Mouse (Mus musculus): ENCODE measurements around the gene Mbd5. TPM values are rescaled to one million over a fixed set of nuclear protein-coding genes. Genes with fewer than 3 reads are reported as not detected.

Mbd5 gene
- polyA plus RNA-seq, 1 experiment from 2014 or later: 5.5 TPM

- 87% methylated on average over 3 of the region's 3 CpGs for WGBS (ENCODE audit: insufficient replicate concordance)
Measured at GRCm38 (mm10) chr2:49040481-49040880, 91.2 kb downstream of the Mbd5 start.

GRCm38 (mm10) chr2:49050030-49050429 lies 100.7 kb downstream of the Mbd5 start:
- no peak overlapping the region for H3K4me2 ChIP-seq
- no peak for ATAC-seq (ENCODE audit: low read depth)
- H3K9ac ChIP-seq: no peak overlapping the region

More at GRCm38 (mm10) chr2:49040481-49040880, 91.2 kb downstream of the Mbd5 start:
- H3K27me3 ChIP-seq: no peaks in the 10 kb centered on the region
- no peak overlapping the region for H3K4me2 ChIP-seq
- no peak overlapping the region for H3K27ac ChIP-seq
- DNase-seq: no peak
- H3K4me3 ChIP-seq (replicated peaks): no peak overlapping the region
- H3K36me3 ChIP-seq: no peaks in the 10 kb centered on the region
- no peaks in the 10 kb centered on the region for H3K4me1 ChIP-seq (replicated peaks)
- no peak overlapping the region for H3K9ac ChIP-seq
- no peak for ATAC-seq (ENCODE audit: low read depth)
- H3K9me3 ChIP-seq (replicated peaks): 0 out of 2 replicates have a peak, but pooled peaks cover 3% of the 10 kb centered on the region

GRCm38 (mm10) chr2:49067886-49068285 lies 118.6 kb downstream of the Mbd5 start:
- Histone ChIP-seq H3K36me3 (no peaks in the 10 kb centered on the region), H3K4me1 (replicated peaks) (no peaks in the 10 kb centered on the region), H3K27me3 (no peaks in the 10 kb centered on the region), H3K4me2 (no peak overlapping the region), H3K27ac (no peak overlapping the region), H3K4me3 (replicated peaks) (no peak overlapping the region), H3K9ac (no peak overlapping the region), H3K9me3 (replicated peaks) (no peaks in the 10 kb centered on the region)
- ATAC-seq (ENCODE audit: low read depth) (no peak), DNase-seq (no peak)

More at GRCm38 (mm10) chr2:49050030-49050429, 100.7 kb downstream of the Mbd5 start:
- H3K36me3 ChIP-seq: no peaks in the 10 kb centered on the region
- no peaks in the 10 kb centered on the region for H3K4me1 ChIP-seq (replicated peaks)
- H3K27me3 ChIP-seq: no peaks in the 10 kb centered on the region
- H3K27ac ChIP-seq: no peak overlapping the region
- H3K9me3 ChIP-seq (replicated peaks): no peaks in the 10 kb centered on the region
- no peak for DNase-seq
- no peak overlapping the region for H3K4me3 ChIP-seq (replicated peaks)
- WGBS (ENCODE audit: insufficient replicate concordance): 75% methylated on average over 4 of the region's 4 CpGs

- Histone ChIP-seq H3K27ac (no peak overlapping the region), H3K4me1 (replicated peaks) (no peaks in the 10 kb centered on the region), H3K4me3 (replicated peaks) (no peak overlapping the region), H3K36me3 (no peaks in the 10 kb centered on the region), H3K9me3 (replicated peaks) (no peaks in the 10 kb centered on the region), H3K4me2 (no peak overlapping the region), H3K9ac (no peak overlapping the region), H3K27me3 (no peaks in the 10 kb centered on the region)
- ATAC-seq (ENCODE audit: low read depth) (no peak), DNase-seq (no peak)
- WGBS (ENCODE audit: insufficient replicate concordance): 40% methylated on average over 4 of the region's 4 CpGs
Measured at GRCm38 (mm10) chr2:49084966-49085365, 135.7 kb downstream of the Mbd5 start.

GRCm38 (mm10) chr2:49090771-49091170 lies 141.5 kb downstream of the Mbd5 start:
- Histone ChIP-seq H3K27me3 (no peaks in the 10 kb centered on the region), H3K36me3 (no peaks in the 10 kb centered on the region), H3K9me3 (replicated peaks) (no peaks in the 10 kb centered on the region), H3K27ac (no peak overlapping the region), H3K4me3 (replicated peaks) (no peak overlapping the region), H3K4me2 (no peak overlapping the region), H3K4me1 (replicated peaks) (no peaks in the 10 kb centered on the region), H3K9ac (no peak overlapping the region)
- ATAC-seq (ENCODE audit: low read depth) (no peak), DNase-seq (no peak)
- 81% methylated on average over 4 of the region's 4 CpGs for WGBS (ENCODE audit: insufficient replicate concordance)

- Histone ChIP-seq H3K27ac (no peak overlapping the region), H3K4me2 (no peak overlapping the region), H3K9me3 (replicated peaks) (no peaks in the 10 kb centered on the region), H3K27me3 (no peaks in the 10 kb centered on the region), H3K4me3 (replicated peaks) (no peak overlapping the region), H3K36me3 (peaks cover 5% of the 10 kb centered on the region; the same call in 1 of the 2 replicates), H3K4me1 (replicated peaks) (no peaks in the 10 kb centered on the region), H3K9ac (no peak overlapping the region)
- DNase-seq: no peak
- no peak for ATAC-seq (ENCODE audit: low read depth)
Measured at GRCm38 (mm10) chr2:49096765-49097164, 147.5 kb downstream of the Mbd5 start.

- no peak overlapping the region for H3K4me3 ChIP-seq (replicated peaks)
- H3K27ac ChIP-seq: no peak overlapping the region
- H3K9me3 ChIP-seq (replicated peaks): no peaks in the 10 kb centered on the region
- no peak overlapping the region for H3K9ac ChIP-seq
- no peak overlapping the region for H3K4me2 ChIP-seq
- no peaks in the 10 kb centered on the region for H3K4me1 ChIP-seq (replicated peaks)
- no peaks in the 10 kb centered on the region for H3K27me3 ChIP-seq
- ATAC-seq (ENCODE audit: low read depth) (no peak), DNase-seq (no peak)
- H3K36me3 ChIP-seq: 0 out of 2 replicates have a peak, but pooled peaks cover 6% of the 10 kb centered on the region
Measured at GRCm38 (mm10) chr2:49108906-49109305, 159.6 kb downstream of the Mbd5 start.

- H3K36me3 ChIP-seq: no peaks in the 10 kb centered on the region
- no peaks in the 10 kb centered on the region for H3K4me1 ChIP-seq (replicated peaks)
- WGBS (ENCODE audit: insufficient replicate concordance): 78% methylated on average over 6 of the region's 6 CpGs
- DNase-seq (no peak), ATAC-seq (ENCODE audit: low read depth) (no peak)
- no peaks in the 10 kb centered on the region for H3K9me3 ChIP-seq (replicated peaks)
- H3K27ac ChIP-seq: no peak overlapping the region
- no peak overlapping the region for H3K9ac ChIP-seq
- no peak overlapping the region for H3K4me2 ChIP-seq
- no peak overlapping the region for H3K4me3 ChIP-seq (replicated peaks)
- no peaks in the 10 kb centered on the region for H3K27me3 ChIP-seq
Measured at GRCm38 (mm10) chr2:49119875-49120274, 170.6 kb downstream of the Mbd5 start.

- WGBS (ENCODE audit: insufficient replicate concordance): 64% methylated on average over 3 of the region's 3 CpGs
- H3K36me3 ChIP-seq: no peaks in the 10 kb centered on the region
- no peak overlapping the region for H3K4me2 ChIP-seq
- H3K4me1 ChIP-seq (replicated peaks): no peaks in the 10 kb centered on the region
- ATAC-seq (ENCODE audit: low read depth) (no peak), DNase-seq (no peak)
- no peak overlapping the region for H3K4me3 ChIP-seq (replicated peaks)
- H3K9ac ChIP-seq: no peak overlapping the region
- no peaks in the 10 kb centered on the region for H3K27me3 ChIP-seq
- H3K27ac ChIP-seq: no peak overlapping the region
- H3K9me3 ChIP-seq (replicated peaks): no peaks in the 10 kb centered on the region
Measured at GRCm38 (mm10) chr2:49121603-49122002, 172.3 kb downstream of the Mbd5 start.

GRCm38 (mm10) chr2:49142186-49142585 lies 192.9 kb downstream of the Mbd5 start:
- H3K4me2 ChIP-seq: no peak overlapping the region
- WGBS (ENCODE audit: insufficient replicate concordance): 77% methylated on average over 3 of the region's 3 CpGs
- H3K36me3 ChIP-seq: no peaks in the 10 kb centered on the region
- no peaks in the 10 kb centered on the region for H3K27me3 ChIP-seq
- H3K9me3 ChIP-seq (replicated peaks): no peaks in the 10 kb centered on the region
- DNase-seq: no peak
- no peaks in the 10 kb centered on the region for H3K4me1 ChIP-seq (replicated peaks)
- no peak overlapping the region for H3K4me3 ChIP-seq (replicated peaks)
- no peak overlapping the region for H3K27ac ChIP-seq
- no peak overlapping the region for H3K9ac ChIP-seq
- ATAC-seq (ENCODE audit: low read depth): no peak

GRCm38 (mm10) chr2:49153649-49154048 lies 204.3 kb downstream of the Mbd5 start:
- no peak overlapping the region for H3K4me3 ChIP-seq (replicated peaks)
- no peaks in the 10 kb centered on the region for H3K9me3 ChIP-seq (replicated peaks)
- DNase-seq (no peak), ATAC-seq (ENCODE audit: low read depth) (no peak)
- no peak overlapping the region for H3K4me2 ChIP-seq
- no peak overlapping the region for H3K27ac ChIP-seq
- H3K4me1 ChIP-seq (replicated peaks): no peaks in the 10 kb centered on the region
- no peaks in the 10 kb centered on the region for H3K27me3 ChIP-seq
- WGBS (ENCODE audit: insufficient replicate concordance): 26% methylated on average over 1 of the region's 1 CpGs
- H3K36me3 ChIP-seq: peaks cover 4% of the 10 kb centered on the region; the same call in 1 of the 2 replicates
- H3K9ac ChIP-seq: no peak overlapping the region

GRCm38 (mm10) chr2:49160232-49160947 lies 211.1 kb downstream of the Mbd5 start:
- ATAC-seq (ENCODE audit: low read depth) (peak; percentile 93), DNase-seq (peak; percentile 14)
- Histone ChIP-seq H3K9ac (no peak overlapping the region), H3K27me3 (no peaks in the 10 kb centered on the region), H3K27ac (no peak overlapping the region), H3K36me3 (peaks cover 9% of the 10 kb centered on the region; the same call in 1 of the 2 replicates), H3K4me1 (replicated peaks) (peaks cover 10% of the 10 kb centered on the region), H3K9me3 (replicated peaks) (no peaks in the 10 kb centered on the region), H3K4me3 (replicated peaks) (no peak overlapping the region), H3K4me2 (peak overlapping the region; percentile 21; the same call in 1 of the 2 replicates)
- 34% methylated on average over 5 of the region's 5 CpGs for WGBS (ENCODE audit: insufficient replicate concordance)
